Mouse (Mus musculus): ENCODE results near the gene Immp2l. TPM values are rescaled to one million over a fixed set of nuclear protein-coding genes. Genes with fewer than 3 reads are reported as not detected.
A peak's percentile ranks its signal among the peaks of the same experiment; 100 is the strongest.
"Not testable (repeated sequence)": the region's sequence is repeated elsewhere in the genome, so short reads cannot be mapped to it uniquely, and the experiment has no call there.

Immp2l gene
- polyA plus RNA-seq, 1 experiment = 2.8 TPM

DNA sequence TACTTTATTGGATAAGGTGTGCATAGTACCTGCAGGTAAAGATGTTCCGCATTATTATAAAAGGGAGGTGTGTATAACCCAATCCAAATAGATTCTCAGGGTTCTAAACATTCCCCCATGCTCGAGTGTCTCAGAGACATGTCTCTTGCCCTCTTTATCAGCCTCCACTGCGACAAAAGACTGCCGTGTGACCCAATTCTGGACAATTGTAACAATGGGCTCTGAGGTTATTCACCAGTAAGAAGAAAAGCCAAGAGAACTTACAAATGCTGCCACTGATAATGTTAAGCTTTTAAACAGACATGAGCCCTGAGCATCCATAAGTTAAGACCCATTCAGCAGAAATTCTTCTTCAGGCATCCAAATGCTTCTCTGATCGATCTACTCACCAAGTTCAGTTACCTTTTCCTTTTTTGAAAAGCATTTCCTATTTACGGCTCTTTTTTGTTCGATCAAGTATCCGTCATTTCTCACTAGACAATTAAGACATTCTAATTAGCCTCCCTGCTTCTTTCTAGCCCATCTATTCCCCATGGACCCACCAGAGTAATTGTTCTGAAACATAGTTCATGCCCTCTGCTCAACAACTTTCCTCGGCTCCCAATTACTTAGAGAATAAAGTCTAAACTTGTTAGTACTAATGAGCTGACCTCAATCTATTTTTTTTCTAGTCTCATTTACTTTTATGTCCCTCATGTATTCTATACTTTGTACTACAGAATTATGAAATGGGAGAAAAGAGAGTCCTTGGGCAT, 35.4 kb upstream of the Immp2l start:
- 89% methylated on average over 9 of the region's 9 CpGs for WGBS
- TF ChIP-seq CTCF (IDR thresholded peaks at IDR 0.05; ENCODE audit: extremely low read depth, insufficient read length, insufficient replicate concordance, low read depth, low read length) (no peak), POLR2A (IDR thresholded peaks at IDR 0.05; ENCODE audit: low read depth, low read length) (no peak)
- H3K4me1 ChIP-seq (ENCODE audit: control insufficient read depth, insufficient read depth, insufficient read length, low read length) = no peaks in the 10 kb centered on the region

GRCm38 (mm10) chr12:40991647-40992046, 32.2 kb upstream of the Immp2l start:
- Histone ChIP-seq H3K4me3 (ENCODE audit: low read depth, low read length) (no peak overlapping the region), H3K36me3 (ENCODE audit: control insufficient read depth, insufficient read depth, low read length) (no peaks in the 10 kb centered on the region), H3K27me3 (ENCODE audit: control insufficient read depth, insufficient read depth, low read length) (no peaks in the 10 kb centered on the region), H3K4me1 (ENCODE audit: control insufficient read depth, insufficient read depth, insufficient read length, low read length) (no peaks in the 10 kb centered on the region), H3K27ac (ENCODE audit: insufficient read depth, low read depth, low read length) (no peak overlapping the region)
- 97% methylated on average over 4 of the region's 4 CpGs for WGBS
- TF ChIP-seq POLR2A (IDR thresholded peaks at IDR 0.05; ENCODE audit: low read depth, low read length) (no peak), CTCF (IDR thresholded peaks at IDR 0.05; ENCODE audit: extremely low read depth, insufficient read length, insufficient replicate concordance, low read depth, low read length) (no peak)

More for the DNA sequence above, 35.4 kb upstream of the Immp2l start:
- no peak overlapping the region for H3K4me3 ChIP-seq (ENCODE audit: low read depth, low read length)
- no peak overlapping the region for H3K27ac ChIP-seq (ENCODE audit: insufficient read depth, low read depth, low read length)
- H3K36me3 ChIP-seq (ENCODE audit: control insufficient read depth, insufficient read depth, low read length) = no peaks in the 10 kb centered on the region
- H3K27me3 ChIP-seq (ENCODE audit: control insufficient read depth, insufficient read depth, low read length) = no peaks in the 10 kb centered on the region

DNA sequence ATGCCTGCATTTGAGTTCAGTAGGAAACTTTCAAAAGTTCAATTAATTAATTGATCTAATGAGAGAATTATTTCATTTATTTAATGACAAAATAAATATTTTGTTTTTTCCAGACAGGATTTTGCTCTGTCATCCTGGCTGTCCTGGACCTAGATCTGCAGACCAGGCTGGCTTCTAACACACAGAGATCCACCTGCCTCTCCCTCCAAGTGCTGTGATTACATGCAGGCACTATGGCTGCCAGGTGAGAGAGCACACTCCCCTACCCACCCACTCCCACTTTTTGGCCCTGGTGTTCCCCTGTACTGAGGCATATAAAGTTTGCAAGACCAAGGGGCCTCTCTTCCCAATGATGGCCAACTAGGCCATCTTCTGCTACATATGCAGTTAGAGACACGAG, 31.7 kb upstream of the Immp2l start:
- not testable (repeated sequence) for H3K27ac ChIP-seq (ENCODE audit: insufficient read depth, low read depth, low read length); H3K36me3 ChIP-seq (ENCODE audit: control insufficient read depth, insufficient read depth, low read length); H3K27me3 ChIP-seq (ENCODE audit: control insufficient read depth, insufficient read depth, low read length); H3K4me3 ChIP-seq (ENCODE audit: low read depth, low read length); H3K4me1 ChIP-seq (ENCODE audit: control insufficient read depth, insufficient read depth, insufficient read length, low read length)
- WGBS = 79% methylated on average over 1 of the region's 1 CpGs

DNA sequence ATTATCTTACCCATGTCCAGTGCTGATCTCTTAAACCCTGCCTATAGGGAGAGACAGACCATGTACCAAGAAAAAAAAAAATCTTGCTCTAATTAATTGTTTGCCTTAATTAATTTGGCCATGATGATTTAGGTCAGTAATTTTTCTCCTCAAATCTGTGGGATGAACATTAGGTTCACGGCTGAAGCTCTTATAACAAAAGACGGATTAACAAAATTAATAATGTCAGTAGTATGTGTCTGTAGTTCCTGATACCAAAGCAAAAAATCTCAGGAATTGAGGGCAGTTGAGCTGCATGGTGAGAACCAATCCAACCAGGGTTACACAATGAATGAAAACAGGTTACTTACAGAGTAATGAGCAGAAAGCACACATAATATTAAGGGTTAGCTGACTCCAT, 29.0 kb upstream of the Immp2l start:
- Histone ChIP-seq H3K27me3 (ENCODE audit: control insufficient read depth, insufficient read depth, low read length) (no peaks in the 10 kb centered on the region), H3K36me3 (ENCODE audit: control insufficient read depth, insufficient read depth, low read length) (no peaks in the 10 kb centered on the region), H3K27ac (ENCODE audit: insufficient read depth, low read depth, low read length) (no peak overlapping the region), H3K4me3 (ENCODE audit: low read depth, low read length) (no peak overlapping the region), H3K4me1 (ENCODE audit: control insufficient read depth, insufficient read depth, insufficient read length, low read length) (no peaks in the 10 kb centered on the region)
- 95% methylated on average over 2 of the region's 2 CpGs for WGBS
- TF ChIP-seq CTCF (IDR thresholded peaks at IDR 0.05; ENCODE audit: extremely low read depth, insufficient read length, insufficient replicate concordance, low read depth, low read length) (no peak), POLR2A (IDR thresholded peaks at IDR 0.05; ENCODE audit: low read depth, low read length) (no peak)

DNA sequence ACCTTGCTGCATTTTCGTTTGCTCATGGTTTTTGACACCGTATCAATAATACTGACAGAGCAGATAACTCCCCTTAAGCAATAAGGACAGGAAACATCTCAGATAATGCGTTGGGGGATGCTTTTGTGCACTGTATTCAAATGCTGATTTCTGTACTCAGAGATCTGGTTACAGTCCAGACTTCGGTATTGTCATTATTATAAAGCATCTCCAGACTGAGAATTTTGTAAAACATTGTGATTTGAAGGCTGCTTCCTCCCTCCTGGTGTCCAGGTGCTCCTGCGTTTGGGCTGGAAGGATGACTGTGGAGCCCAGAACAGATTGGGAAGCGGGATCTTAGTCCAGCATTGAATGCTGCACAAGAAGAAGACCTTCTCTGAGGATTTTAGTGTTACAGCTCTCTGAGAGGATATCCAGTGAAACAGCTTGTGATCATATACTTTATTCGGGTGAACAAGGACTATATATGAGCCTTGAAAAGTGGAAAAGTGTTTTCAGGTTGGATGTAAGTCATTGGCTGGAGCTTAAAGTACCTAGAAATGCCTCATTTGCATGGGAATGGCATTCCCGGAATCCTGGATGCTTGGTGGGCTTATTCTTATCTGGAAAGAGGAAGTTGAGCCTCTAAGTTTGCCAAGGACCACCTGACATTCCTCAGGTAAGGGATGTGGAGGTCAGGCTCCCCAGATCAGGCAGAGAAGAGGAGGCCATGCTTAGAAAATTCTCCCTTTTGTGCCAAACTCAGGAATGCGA, 28.1 kb upstream of the Immp2l start:
- no peak for TF ChIP-seq POLR2A (IDR thresholded peaks at IDR 0.05; ENCODE audit: low read depth, low read length)
- TF ChIP-seq CTCF (IDR thresholded peaks at IDR 0.05; ENCODE audit: extremely low read depth, insufficient read length, insufficient replicate concordance, low read depth, low read length) = no peak
- 82% methylated on average over 9 of the region's 9 CpGs for WGBS
- Histone ChIP-seq H3K27ac (ENCODE audit: insufficient read depth, low read depth, low read length) (no peak overlapping the region), H3K4me3 (ENCODE audit: low read depth, low read length) (no peak overlapping the region), H3K36me3 (ENCODE audit: control insufficient read depth, insufficient read depth, low read length) (no peaks in the 10 kb centered on the region), H3K4me1 (ENCODE audit: control insufficient read depth, insufficient read depth, insufficient read length, low read length) (no peaks in the 10 kb centered on the region), H3K27me3 (ENCODE audit: control insufficient read depth, insufficient read depth, low read length) (no peaks in the 10 kb centered on the region)

DNA sequence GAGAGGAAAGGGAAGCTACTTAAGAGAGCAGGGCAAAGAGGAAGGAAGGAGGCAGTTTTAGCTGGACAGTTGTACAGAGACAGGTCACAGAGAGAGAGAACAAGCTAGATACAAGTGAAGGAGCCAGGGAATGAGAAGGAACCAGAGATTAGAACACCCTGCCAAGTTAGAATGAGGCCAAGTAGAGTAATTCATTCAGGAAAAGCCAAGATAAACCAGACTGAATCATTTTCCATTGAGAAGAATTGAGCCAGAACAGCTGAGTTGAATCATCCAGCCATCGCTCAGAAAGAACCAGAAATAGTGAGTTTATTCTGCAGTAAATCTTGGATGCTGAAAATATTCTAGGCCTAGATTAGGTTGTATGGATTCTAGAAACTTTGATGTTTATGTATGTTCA, 1.4 kb upstream of the Immp2l start:
- Histone ChIP-seq H3K27ac (ENCODE audit: insufficient read depth, low read depth, low read length) (no peak overlapping the region), H3K4me1 (ENCODE audit: control insufficient read depth, insufficient read depth, insufficient read length, low read length) (peaks cover 5% of the 10 kb centered on the region; the same call in 1 of the 2 replicates), H3K4me3 (ENCODE audit: low read depth, low read length) (no peak overlapping the region), H3K27me3 (ENCODE audit: control insufficient read depth, insufficient read depth, low read length) (no peaks in the 10 kb centered on the region), H3K36me3 (ENCODE audit: control insufficient read depth, insufficient read depth, low read length) (no peaks in the 10 kb centered on the region)
- WGBS = 49% methylated on average over 1 of the region's 1 CpGs
- no peak for TF ChIP-seq CTCF (IDR thresholded peaks at IDR 0.05; ENCODE audit: extremely low read depth, insufficient read length, insufficient replicate concordance, low read depth, low read length)
- TF ChIP-seq POLR2A (IDR thresholded peaks at IDR 0.05; ENCODE audit: low read depth, low read length) = no peak

DNA sequence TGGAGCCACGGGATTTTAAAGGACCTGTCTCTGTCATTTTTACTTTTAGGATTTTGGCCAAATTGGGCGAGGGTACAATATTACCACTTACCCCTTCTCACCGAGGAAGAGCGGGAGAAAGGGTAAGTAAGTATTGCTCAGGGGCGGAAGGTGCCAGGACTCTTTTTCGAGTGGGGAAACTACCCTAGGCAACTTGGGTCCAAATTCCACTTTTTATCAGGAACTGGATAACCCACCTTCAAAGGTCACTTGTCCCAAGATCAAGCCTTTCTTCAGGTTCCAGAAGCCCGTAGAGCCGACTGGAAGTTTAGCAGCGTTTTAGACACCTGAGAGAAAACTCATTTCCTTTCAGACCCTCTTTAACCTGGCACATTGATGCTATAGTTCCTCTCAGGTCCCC, 622 bp downstream of the Immp2l start:
- WGBS = 3% methylated on average over 9 of the region's 9 CpGs
- peak overlapping the region; percentile 85 for H3K27ac ChIP-seq (ENCODE audit: insufficient read depth, low read depth, low read length)
- peak overlapping the region; percentile 82 for H3K4me3 ChIP-seq (ENCODE audit: low read depth, low read length)
- H3K36me3 ChIP-seq (ENCODE audit: control insufficient read depth, insufficient read depth, low read length) = 0 out of 2 replicates have a peak, but pooled peaks cover under 1% of the 10 kb centered on the region
- peaks cover 5% of the 10 kb centered on the region; the same call in 1 of the 2 replicates for H3K4me1 ChIP-seq (ENCODE audit: control insufficient read depth, insufficient read depth, insufficient read length, low read length)
- TF ChIP-seq POLR2A (IDR thresholded peaks at IDR 0.05; ENCODE audit: low read depth, low read length) = no peak
- no peak for TF ChIP-seq CTCF (IDR thresholded peaks at IDR 0.05; ENCODE audit: extremely low read depth, insufficient read length, insufficient replicate concordance, low read depth, low read length)
- no peaks in the 10 kb centered on the region for H3K27me3 ChIP-seq (ENCODE audit: control insufficient read depth, insufficient read depth, low read length)

Measured in small intestine, adult 2 months (tissue).